Mouse (Mus musculus) intestine, postnatal 0 days (tissue): ENCODE measurements around the gene Pdcd4. TPM values are rescaled to one million over a fixed set of nuclear protein-coding genes. Genes with fewer than 3 reads are reported as not detected.

ENCODE experiments used
- ATAC-seq: fragments of 200-750 bp; cut with Nextera tagmentation; 2 replicates; pipeline ENCODE4 v1.8.0; 2017; ENCODE audit warnings: mild to moderate bottlenecking, moderate TSS enrichment, moderate library complexity
- H3K27ac ChIP-seq: fragments of 300-500 bp; sonication (generic); 2 replicates; pipeline ENCODE4 v1.5.1; 2014; ENCODE audit warnings: mild to moderate bottlenecking, low read depth, low read length, moderate library complexity
- H3K27me3 ChIP-seq: fragments of 300-500 bp; sonication (generic); replicated peaks from 2 replicates; pipeline ENCODE4 v1.6.1; 2014; ENCODE audit warnings: low read length, mixed read lengths; ENCODE audit not compliant: control insufficient read depth, insufficient read depth
- H3K36me3 ChIP-seq: fragments of 300-500 bp; sonication (generic); 2 replicates; pipeline ENCODE4 v1.6.1; 2014; ENCODE audit warnings: mild to moderate bottlenecking, moderate library complexity; ENCODE audit not compliant: control insufficient read depth, insufficient read depth
- H3K4me1 ChIP-seq: fragments of 300-500 bp; sonication (generic); replicated peaks from 2 replicates; pipeline ENCODE4 v1.6.1; 2014; ENCODE audit warnings: antibody characterized with exemption, low read length, mixed read lengths; ENCODE audit not compliant: control insufficient read depth, insufficient read depth
- H3K4me2 ChIP-seq: fragments of 300-500 bp; sonication (generic); replicated peaks from 2 replicates; pipeline ENCODE4 v1.6.1; 2014; ENCODE audit warnings: low read depth, mild to moderate bottlenecking, moderate library complexity
- H3K4me3 ChIP-seq: fragments of 300-500 bp; sonication (generic); 2 replicates; pipeline ENCODE4 v1.5.1; 2014; ENCODE audit warnings: low read depth, low read length
- H3K9ac ChIP-seq: fragments of 300-500 bp; sonication (generic); 2 replicates; pipeline ENCODE4 v1.6.1; 2014; ENCODE audit warnings: mild to moderate bottlenecking, low read depth, low read length
- H3K9me3 ChIP-seq: fragments of 300-500 bp; sonication (generic); 2 replicates; pipeline ENCODE4 v1.6.1; 2016; ENCODE audit warnings: mixed run types; ENCODE audit not compliant: control insufficient read depth
- CTCF ChIP-seq: sonication (generic); IDR thresholded peaks from 2 replicates; pipeline ENCODE4 v1.5.1; 2016; ENCODE audit warnings: low read depth, mild to moderate bottlenecking, control low read depth, antibody characterized with exemption, moderate library complexity
- WGBS: fragments of 180-500 bp; shearing (Covaris S2); extraction: QIAGEN DNeasy Blood & Tissue Kit; methylation state at CpG from one replicate; pipeline ENCODE4 v1.1.7; 2014; 5-methylcytosine and 5-hydroxymethylcytosine counted together
- polyA plus RNA-seq: library from polyadenylated mRNA; unstranded; fragments of >200 nt; fragmentation: Nextera tagmentation; extraction: Ambion mirVana; gene quantifications from 2 replicates; pipeline ENCODE4 v1.2.1, GENCODE M21; 2015

Gene Pdcd4
- polyA plus RNA-seq, 1 experiment from 2014 or later = 65.5 TPM

DNA sequence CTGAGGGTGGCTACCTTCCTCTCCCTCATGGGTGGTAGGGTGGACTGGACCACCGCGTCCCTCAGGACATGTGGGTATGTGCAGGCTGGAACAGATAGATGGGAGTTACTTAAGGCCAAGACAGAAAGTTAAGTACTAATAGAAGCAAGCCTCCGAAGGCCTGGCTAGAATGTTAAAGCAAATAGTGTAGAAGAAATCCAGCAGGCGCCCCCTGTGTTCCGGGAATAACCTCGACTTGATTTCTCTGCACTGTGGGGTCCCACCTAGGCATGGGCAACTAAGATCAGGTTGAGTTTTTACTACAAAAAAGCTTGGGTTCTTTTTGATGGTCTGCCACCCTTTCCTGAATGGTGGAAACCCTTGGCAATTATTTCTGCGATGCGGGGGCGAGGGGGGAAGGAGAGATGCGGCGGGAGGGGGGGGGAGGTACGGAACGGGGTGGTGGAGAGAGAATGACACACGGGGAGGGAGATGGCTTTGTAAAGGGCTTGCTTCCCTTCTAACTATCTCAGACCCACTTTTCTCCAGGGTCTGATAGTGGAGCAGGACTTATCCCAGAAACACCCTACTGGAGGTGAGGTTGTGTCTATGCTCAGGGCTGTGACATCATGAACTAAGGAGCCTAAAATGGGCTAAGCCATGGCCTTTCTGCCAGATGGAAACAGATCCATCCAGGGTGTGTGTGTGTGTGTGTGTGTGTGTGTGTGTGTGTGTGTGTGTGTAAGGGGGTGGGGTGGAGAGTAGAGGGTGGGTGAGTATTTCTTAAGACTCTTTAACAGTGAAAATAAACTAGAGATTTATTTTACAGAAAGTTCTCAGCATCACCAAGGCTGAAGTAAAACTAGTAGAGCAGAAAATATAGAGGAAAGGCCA is 40.0 kb upstream of the Pdcd4 start:
- H3K27ac ChIP-seq = no peak overlapping the region
- no peak overlapping the region for H3K4me2 ChIP-seq
- H3K4me3 ChIP-seq = no peak overlapping the region
- 0 out of 2 replicates have a peak, but pooled peaks cover 9% of the 10 kb centered on the region for H3K4me1 ChIP-seq
- H3K9ac ChIP-seq = no peak overlapping the region
- no peaks in the 10 kb centered on the region for H3K27me3 ChIP-seq
- no peaks in the 10 kb centered on the region for H3K36me3 ChIP-seq
- TF ChIP-seq CTCF = no peak
- no peak for ATAC-seq
- 85% methylated on average over 14 of the region's 14 CpGs for WGBS
- H3K9me3 ChIP-seq = no peaks in the 10 kb centered on the region

- H3K4me2 ChIP-seq = no peak overlapping the region
- 0 out of 2 replicates have a peak, but pooled peaks have one; percentile 9 for ATAC-seq
- H3K9me3 ChIP-seq = no peaks in the 10 kb centered on the region
- H3K4me1 ChIP-seq = 0 out of 2 replicates have a peak, but pooled peaks cover 9% of the 10 kb centered on the region
- no peaks in the 10 kb centered on the region for H3K36me3 ChIP-seq
- H3K27me3 ChIP-seq = no peaks in the 10 kb centered on the region
- 49% methylated on average over 15 of the region's 15 CpGs for WGBS
- no peak for TF ChIP-seq CTCF
- no peak overlapping the region for H3K4me3 ChIP-seq
- no peak overlapping the region for H3K9ac ChIP-seq
- no peak overlapping the region for H3K27ac ChIP-seq
These were observed 39.2 kb upstream of the Pdcd4 start for GRCm38 (mm10) chr19:53852699-53853451.

- H3K4me2 ChIP-seq = no peak overlapping the region
- WGBS = 29% methylated on average over 4 of the region's 4 CpGs
- no peaks in the 10 kb centered on the region for H3K36me3 ChIP-seq
- no peak overlapping the region for H3K4me3 ChIP-seq
- peaks cover 12% of the 10 kb centered on the region; the same call in 1 of the 2 replicates for H3K4me1 ChIP-seq
- H3K27ac ChIP-seq = no peak overlapping the region
- H3K9me3 ChIP-seq = no peaks in the 10 kb centered on the region
- no peak overlapping the region for H3K9ac ChIP-seq
- no peak for TF ChIP-seq CTCF
- no peaks in the 10 kb centered on the region for H3K27me3 ChIP-seq
- ATAC-seq = no peak
These were observed 37.1 kb upstream of the Pdcd4 start for GRCm38 (mm10) chr19:53854978-53855377.

DNA sequence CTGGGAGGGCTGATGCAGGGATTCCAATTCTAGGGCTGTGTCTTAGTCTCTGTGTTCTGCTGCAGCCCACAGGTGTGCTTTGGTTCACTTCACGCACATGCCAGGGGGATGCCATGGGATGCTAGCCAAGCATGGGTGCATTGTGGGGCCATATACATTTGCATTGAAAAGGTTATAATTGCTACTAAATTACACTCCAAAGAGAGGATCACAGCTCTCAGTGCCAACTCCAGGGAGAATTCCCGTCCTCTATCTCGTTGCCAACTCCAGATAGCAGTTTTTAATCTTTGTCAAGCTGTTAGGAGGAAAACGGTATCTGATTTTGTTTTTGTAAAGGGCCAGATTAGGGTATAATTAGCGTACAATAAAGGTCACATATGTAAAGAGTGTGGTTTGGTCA is 36.2 kb upstream of the Pdcd4 start:
- no peak for ATAC-seq
- WGBS = 72% methylated on average over 5 of the region's 5 CpGs
- H3K36me3 ChIP-seq = no peaks in the 10 kb centered on the region

GRCm38 (mm10) chr19:53856794-53857193 is 35.2 kb upstream of the Pdcd4 start:
- WGBS = 87% methylated on average over 9 of the region's 9 CpGs
- H3K36me3 ChIP-seq = no peaks in the 10 kb centered on the region
- no peak overlapping the region for H3K4me2 ChIP-seq
- H3K9ac ChIP-seq = no peak overlapping the region
- peaks cover 12% of the 10 kb centered on the region; the same call in 1 of the 2 replicates for H3K4me1 ChIP-seq
- TF ChIP-seq CTCF = no peak
- ATAC-seq = no peak
- H3K9me3 ChIP-seq = no peaks in the 10 kb centered on the region
- H3K4me3 ChIP-seq = no peak overlapping the region
- no peaks in the 10 kb centered on the region for H3K27me3 ChIP-seq
- no peak overlapping the region for H3K27ac ChIP-seq

More for the DNA sequence above, 36.2 kb upstream of the Pdcd4 start:
- no peaks in the 10 kb centered on the region for H3K27me3 ChIP-seq
- peaks cover 12% of the 10 kb centered on the region; the same call in 1 of the 2 replicates for H3K4me1 ChIP-seq
- no peak overlapping the region for H3K4me2 ChIP-seq
- no peak overlapping the region for H3K27ac ChIP-seq
- no peaks in the 10 kb centered on the region for H3K9me3 ChIP-seq
- H3K9ac ChIP-seq = no peak overlapping the region
- H3K4me3 ChIP-seq = no peak overlapping the region
- no peak for TF ChIP-seq CTCF

DNA sequence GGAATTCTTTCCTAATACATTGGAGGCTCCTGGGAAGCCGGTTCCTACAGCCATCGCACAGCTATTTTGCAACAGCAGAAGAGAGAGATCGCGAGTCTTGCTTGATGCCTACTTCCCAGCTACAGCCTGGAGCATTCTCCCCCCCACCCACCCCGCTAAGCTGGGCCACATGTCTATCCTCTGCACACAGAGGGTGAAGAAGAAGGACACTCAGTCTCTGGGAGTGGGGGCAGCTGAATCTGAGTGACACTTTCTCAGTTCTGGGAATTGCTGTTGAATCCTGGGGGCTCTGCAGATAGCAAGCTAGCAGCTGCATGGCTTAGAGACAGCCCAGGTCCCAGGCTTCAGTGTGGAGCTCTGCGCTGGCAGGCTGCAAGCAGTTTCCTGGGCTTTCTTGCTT is 34.1 kb upstream of the Pdcd4 start:
- H3K27me3 ChIP-seq = no peaks in the 10 kb centered on the region
- no peaks in the 10 kb centered on the region for H3K9me3 ChIP-seq
- no peaks in the 10 kb centered on the region for H3K36me3 ChIP-seq
- H3K4me1 ChIP-seq = peaks cover 8% of the 10 kb centered on the region; the same call in 1 of the 2 replicates
- H3K4me3 ChIP-seq = no peak overlapping the region
- 76% methylated on average over 6 of the region's 6 CpGs for WGBS
- no peak overlapping the region for H3K9ac ChIP-seq
- TF ChIP-seq CTCF = no peak
- H3K27ac ChIP-seq = no peak overlapping the region
- H3K4me2 ChIP-seq = no peak overlapping the region
- no peak for ATAC-seq
